Mouse (Mus musculus) liver, embryonic 16.5 days (tissue): Measurements from ENCODE around the gene Loxl3. TPM values are rescaled to one million over a fixed set of nuclear protein-coding genes. Genes with fewer than 3 reads are reported as not detected.
A peak's percentile ranks its signal among the peaks of the same experiment; 100 is the strongest.

ENCODE experiments used
- ATAC-seq: fragments of 200-750 bp; cut with Nextera tagmentation; 2 replicates; pipeline ENCODE4 v1.8.0; 2017; ENCODE audit warnings: low read depth, mild to moderate bottlenecking, moderate number of reproducible peaks, moderate library complexity
- H3K27ac ChIP-seq: fragments of 300-500 bp; sonication (generic); 2 replicates; pipeline ENCODE4 v1.5.1; 2014; ENCODE audit warnings: mild to moderate bottlenecking, low read length
- H3K27me3 ChIP-seq: fragments of 300-500 bp; sonication (generic); 2 replicates; pipeline ENCODE4 v1.6.1; 2014; ENCODE audit warnings: low read depth, low read length, mixed read lengths; ENCODE audit not compliant: control insufficient read depth, insufficient read depth
- H3K36me3 ChIP-seq: fragments of 300-500 bp; sonication (generic); 2 replicates; pipeline ENCODE4 v1.6.1; 2014; ENCODE audit warnings: mild to moderate bottlenecking; ENCODE audit not compliant: control insufficient read depth, insufficient read depth
- H3K4me1 ChIP-seq: fragments of 300-500 bp; sonication (generic); 2 replicates; pipeline ENCODE4 v1.6.1; 2014; ENCODE audit warnings: low read depth, low read length, mixed read lengths; ENCODE audit not compliant: control insufficient read depth
- H3K4me2 ChIP-seq: fragments of 300-500 bp; sonication (generic); 2 replicates; pipeline ENCODE4 v1.6.1; 2014; ENCODE audit warnings: low read depth, low read length, mixed read lengths
- H3K4me3 ChIP-seq: fragments of 300-500 bp; sonication (generic); 2 replicates; pipeline ENCODE4 v1.5.1; 2014; ENCODE audit warnings: low read depth, mild to moderate bottlenecking, low read length
- H3K9ac ChIP-seq: fragments of 300-500 bp; sonication (generic); 2 replicates; pipeline ENCODE4 v1.6.1; 2014; ENCODE audit warnings: low read depth, low read length
- H3K9me3 ChIP-seq: fragments of 300-500 bp; sonication (generic); replicated peaks from 2 replicates; pipeline ENCODE4 v1.6.1; 2016; ENCODE audit warnings: low read length; ENCODE audit not compliant: control insufficient read depth
- WGBS: fragments of 180-500 bp; shearing (Covaris S2); extraction: QIAGEN DNeasy Blood & Tissue Kit; methylation state at CpG from one replicate; pipeline ENCODE4 v1.1.7; 2014; ENCODE audit not compliant: insufficient replicate concordance; 5-methylcytosine and 5-hydroxymethylcytosine counted together
- polyA plus RNA-seq: library from polyadenylated mRNA; unstranded; fragments of >200 nt; fragmentation: Nextera tagmentation; extraction: Ambion mirVana; gene quantifications from 2 replicates; pipeline ENCODE4 v1.2.1, GENCODE M21; 2015

Loxl3 gene
- polyA plus RNA-seq, 1 experiment from 2014 or later, result 2.1 TPM

GRCm38 (mm10) chr6:83080210-83080609 is 46.2 kb downstream of the Loxl3 start:
- no peak for ATAC-seq
- peaks cover 2% of the 10 kb centered on the region; the same call in 1 of the 2 replicates for H3K36me3 ChIP-seq
- peaks cover 11% of the 10 kb centered on the region for H3K4me1 ChIP-seq
- H3K9ac ChIP-seq, result no peak overlapping the region
- peaks cover 41% of the 10 kb centered on the region for H3K27me3 ChIP-seq
- H3K4me3 ChIP-seq, result no peak overlapping the region
- H3K4me2 ChIP-seq, result no peak overlapping the region
- H3K9me3 ChIP-seq, result no peaks in the 10 kb centered on the region
- no peak overlapping the region for H3K27ac ChIP-seq
- WGBS, result 75% methylated on average over 5 of the region's 5 CpGs

- no peak overlapping the region for H3K4me2 ChIP-seq
- 48% methylated on average over 5 of the region's 5 CpGs for WGBS
- H3K27ac ChIP-seq, result no peak overlapping the region
- no peak for ATAC-seq
- H3K9ac ChIP-seq, result no peak overlapping the region
- H3K4me1 ChIP-seq, result peaks cover 8% of the 10 kb centered on the region
- H3K36me3 ChIP-seq, result peaks cover 2% of the 10 kb centered on the region; the same call in 1 of the 2 replicates
- H3K27me3 ChIP-seq, result peaks cover 58% of the 10 kb centered on the region
- no peaks in the 10 kb centered on the region for H3K9me3 ChIP-seq
- no peak overlapping the region for H3K4me3 ChIP-seq
These were observed 49.5 kb downstream of the Loxl3 start for GRCm38 (mm10) chr6:83083497-83083896.

GRCm38 (mm10) chr6:83084477-83084876 is 50.5 kb downstream of the Loxl3 start:
- no peak overlapping the region for H3K27ac ChIP-seq
- WGBS, result 17% methylated on average over 6 of the region's 6 CpGs
- H3K4me3 ChIP-seq, result no peak overlapping the region
- peaks cover 2% of the 10 kb centered on the region; the same call in 1 of the 2 replicates for H3K36me3 ChIP-seq
- H3K9ac ChIP-seq, result no peak overlapping the region
- peaks cover 66% of the 10 kb centered on the region for H3K27me3 ChIP-seq
- no peaks in the 10 kb centered on the region; the same call in none of the 2 replicates for H3K4me1 ChIP-seq
- H3K4me2 ChIP-seq, result no peak overlapping the region
- no peak for ATAC-seq
- H3K9me3 ChIP-seq, result no peaks in the 10 kb centered on the region

GRCm38 (mm10) chr6:83086121-83087035 is 52.4 kb downstream of the Loxl3 start, which contains the start of gene Lbx2:
TSS of gene Lbx2 (plus strand) at chr6:83086367.
- Histone ChIP-seq H3K4me2 (peak within 1 kb of the TSS; percentile 28), H3K4me3 (0 out of 2 replicates have a peak within 1 kb of the TSS, but pooled peaks have one; percentile 10), H3K36me3 (peaks cover 2% of the 10 kb centered on the region; the same call in 1 of the 2 replicates), H3K9me3 (no peaks in the 10 kb centered on the region), H3K27me3 (peaks cover 79% of the 10 kb centered on the region), H3K9ac (no peak within 1 kb of the TSS), H3K27ac (no peak within 1 kb of the TSS), H3K4me1 (no peaks in the 10 kb centered on the region; the same call in 1 of the 2 replicates)
- WGBS, result 4% methylated on average over 42 of the region's 42 CpGs
- ATAC-seq, result no peak

GRCm38 (mm10) chr6:83087205-83087925 is 53.4 kb downstream of the Loxl3 start:
- H3K27ac ChIP-seq, result no peak overlapping the region
- no peak for ATAC-seq
- peak overlapping the region; percentile 10 for H3K4me3 ChIP-seq
- 3% methylated on average over 47 of the region's 47 CpGs for WGBS
- no peaks in the 10 kb centered on the region for H3K36me3 ChIP-seq
- H3K4me2 ChIP-seq, result peak overlapping the region; percentile 28
- H3K9ac ChIP-seq, result no peak overlapping the region
- H3K9me3 ChIP-seq, result no peaks in the 10 kb centered on the region
- H3K4me1 ChIP-seq, result no peaks in the 10 kb centered on the region; the same call in 1 of the 2 replicates
- H3K27me3 ChIP-seq, result peaks cover 79% of the 10 kb centered on the region

GRCm38 (mm10) chr6:83087926-83088260 is 53.9 kb downstream of the Loxl3 start:
- peaks cover 80% of the 10 kb centered on the region for H3K27me3 ChIP-seq
- H3K9ac ChIP-seq, result no peak overlapping the region
- H3K4me3 ChIP-seq, result peak overlapping the region; percentile 10; the same call in 1 of the 2 replicates
- H3K27ac ChIP-seq, result no peak overlapping the region
- no peaks in the 10 kb centered on the region for H3K36me3 ChIP-seq
- WGBS, result 20% methylated on average over 9 of the region's 9 CpGs
- H3K9me3 ChIP-seq, result no peaks in the 10 kb centered on the region
- ATAC-seq, result no peak
- no peaks in the 10 kb centered on the region; the same call in 1 of the 2 replicates for H3K4me1 ChIP-seq
- H3K4me2 ChIP-seq, result 0 out of 2 replicates have a peak overlapping the region, but pooled peaks have one; percentile 28

- H3K9me3 ChIP-seq, result 0 out of 2 replicates have a peak, but pooled peaks cover 2% of the 10 kb centered on the region
- H3K9ac ChIP-seq, result no peak overlapping the region
- no peak overlapping the region for H3K4me2 ChIP-seq
- no peaks in the 10 kb centered on the region for H3K4me1 ChIP-seq
- H3K36me3 ChIP-seq, result no peaks in the 10 kb centered on the region
- no peak overlapping the region for H3K4me3 ChIP-seq
- no peak overlapping the region for H3K27ac ChIP-seq
- peaks cover 33% of the 10 kb centered on the region for H3K27me3 ChIP-seq
- WGBS, result 20% methylated on average over 6 of the region's 6 CpGs
- ATAC-seq, result 0 out of 2 replicates have a peak, but pooled peaks have one; percentile 37
These were observed 58.6 kb downstream of the Loxl3 start for GRCm38 (mm10) chr6:83092416-83093127.

GRCm38 (mm10) chr6:83095968-83096367 is 62.0 kb downstream of the Loxl3 start:
- WGBS, result 45% methylated on average over 6 of the region's 6 CpGs
- H3K36me3 ChIP-seq, result no peaks in the 10 kb centered on the region
- peaks cover 6% of the 10 kb centered on the region for H3K4me1 ChIP-seq
- no peak overlapping the region for H3K27ac ChIP-seq
- no peak overlapping the region for H3K4me2 ChIP-seq
- H3K27me3 ChIP-seq, result peaks cover 3% of the 10 kb centered on the region; the same call in 1 of the 2 replicates
- ATAC-seq, result no peak
- no peak overlapping the region for H3K4me3 ChIP-seq
- H3K9me3 ChIP-seq, result 0 out of 2 replicates have a peak, but pooled peaks cover 2% of the 10 kb centered on the region
- no peak overlapping the region for H3K9ac ChIP-seq
